Mouse (Mus musculus) mesoderm, embryonic 11.5 days (tissue): ENCODE measurements at regions not wholly inside any gene's neighbourhood (a gene's known extent, or its start where the extent isn't known, plus 50 kb on each side); places are given as distances from the start of the nearest gene placed in this dataset.
"Not testable (repeated sequence)": the region's sequence is repeated elsewhere in the genome, so short reads cannot be mapped to it uniquely, and the experiment has no call there.

Experiments used
- DNase-seq: peaks from one replicate; pipeline ENCODE4 v3.0.0-alpha.2; 2012; ENCODE audit warnings: low read depth, low spot score

- DNase-seq = no peak
These were observed 282.5 kb downstream of the 4933412E24Rik start for GRCm38 (mm10) chr15:59733932-59734331.

GRCm38 (mm10) chr15:59733031-59733810 is 283.2 kb downstream of the 4933412E24Rik start:
- no peak for DNase-seq

GRCm38 (mm10) chr15:59731129-59731528 is 285.3 kb downstream of the 4933412E24Rik start:
- DNase-seq = no peak

GRCm38 (mm10) chr15:59728817-59729560 is 287.4 kb downstream of the 4933412E24Rik start:
- DNase-seq = no peak

- DNase-seq = no peak
These were observed 288.2 kb downstream of the 4933412E24Rik start for GRCm38 (mm10) chr15:59728131-59728601.

- no peak for DNase-seq
These were observed 290.5 kb downstream of the 4933412E24Rik start for GRCm38 (mm10) chr15:59725881-59726280.

- no peak for DNase-seq
These were observed 293.6 kb downstream of the 4933412E24Rik start for GRCm38 (mm10) chr15:59722661-59723413.

GRCm38 (mm10) chr15:59721420-59721819 is 295.0 kb downstream of the 4933412E24Rik start:
- no peak for DNase-seq

- DNase-seq = no peak
These were observed 295.4 kb downstream of the 4933412E24Rik start for GRCm38 (mm10) chr15:59721018-59721417.

- DNase-seq = no peak
These were observed 296.3 kb downstream of the 4933412E24Rik start for GRCm38 (mm10) chr15:59720149-59720548.

GRCm38 (mm10) chr15:59719383-59720128 is 296.9 kb downstream of the 4933412E24Rik start:
- not testable (repeated sequence) for DNase-seq

- DNase-seq = no peak
These were observed 299.5 kb downstream of the 4933412E24Rik start for GRCm38 (mm10) chr15:59716872-59717271.

- DNase-seq = no peak
These were observed 300.5 kb downstream of the 4933412E24Rik start for GRCm38 (mm10) chr15:59715951-59716350.

GRCm38 (mm10) chr15:59713965-59714739 is 302.3 kb downstream of the 4933412E24Rik start:
- peak; percentile 41 for DNase-seq

GRCm38 (mm10) chr15:59712077-59712752 is 304.2 kb downstream of the 4933412E24Rik start:
- DNase-seq = no peak

- DNase-seq = no peak
These were observed 306.5 kb downstream of the 4933412E24Rik start for GRCm38 (mm10) chr15:59709925-59710324.

GRCm38 (mm10) chr15:59708402-59708801 is 308.0 kb downstream of the 4933412E24Rik start:
- no peak for DNase-seq

- no peak for DNase-seq
These were observed 309.3 kb downstream of the 4933412E24Rik start for GRCm38 (mm10) chr15:59707081-59707480.
